Mouse (Mus musculus): ENCODE results near the gene Tgfb1. TPM values are rescaled to one million over a fixed set of nuclear protein-coding genes. Genes with fewer than 3 reads are reported as not detected.

Gene Tgfb1
- polyA plus RNA-seq, 1 experiment from 2014 or later, result 2.1 TPM

GRCm38 (mm10) chr7:25690051-25690450 lies 3.2 kb downstream of the Tgfb1 start:
- 42% methylated on average over 5 of the region's 5 CpGs for WGBS

GRCm38 (mm10) chr7:25694104-25694503 lies 7.3 kb downstream of the Tgfb1 start:
- ATAC-seq (ENCODE audit: low read depth), result no peak
- Histone ChIP-seq H3K27me3 (peaks cover 31% of the 10 kb centered on the region), H3K9me3 (no peaks in the 10 kb centered on the region)

More at GRCm38 (mm10) chr7:25690051-25690450, 3.2 kb downstream of the Tgfb1 start:
- ATAC-seq (ENCODE audit: low read depth), result no peak
- Histone ChIP-seq H3K4me1 (replicated peaks) (peaks cover 41% of the 10 kb centered on the region), H3K9ac (no peak overlapping the region), H3K4me2 (peak overlapping the region; percentile 59), H3K4me3 (peak overlapping the region; percentile 44; the same call in 1 of the 2 replicates), H3K27ac (replicated peaks) (no peak overlapping the region), H3K9me3 (no peaks in the 10 kb centered on the region), H3K36me3 (no peaks in the 10 kb centered on the region), H3K27me3 (peaks cover 72% of the 10 kb centered on the region)

GRCm38 (mm10) chr7:25699851-25700250 lies 13.0 kb downstream of the Tgfb1 start:
- 51% methylated on average over 13 of the region's 13 CpGs for WGBS
- Histone ChIP-seq H3K9ac (no peak overlapping the region), H3K27me3 (peaks cover 10% of the 10 kb centered on the region), H3K4me3 (no peak overlapping the region), H3K4me2 (no peak overlapping the region), H3K27ac (replicated peaks) (no peak overlapping the region), H3K4me1 (replicated peaks) (peaks cover 12% of the 10 kb centered on the region), H3K9me3 (no peaks in the 10 kb centered on the region), H3K36me3 (no peaks in the 10 kb centered on the region)
- no peak for ATAC-seq (ENCODE audit: low read depth)

More at GRCm38 (mm10) chr7:25694104-25694503, 7.3 kb downstream of the Tgfb1 start:
- Histone ChIP-seq H3K36me3 (no peaks in the 10 kb centered on the region), H3K9ac (no peak overlapping the region), H3K4me3 (no peak overlapping the region), H3K4me1 (replicated peaks) (peaks cover 6% of the 10 kb centered on the region), H3K4me2 (no peak overlapping the region), H3K27ac (replicated peaks) (no peak overlapping the region)
- WGBS, result 47% methylated on average over 8 of the region's 8 CpGs

GRCm38 (mm10) chr7:25700732-25701131 lies 13.9 kb downstream of the Tgfb1 start:
- 74% methylated on average over 12 of the region's 12 CpGs for WGBS
- H3K27ac ChIP-seq (replicated peaks), result no peak overlapping the region
- H3K4me2 ChIP-seq, result no peak overlapping the region
- no peak for ATAC-seq (ENCODE audit: low read depth)
- no peak overlapping the region for H3K9ac ChIP-seq
- H3K4me3 ChIP-seq, result no peak overlapping the region
- H3K36me3 ChIP-seq, result no peaks in the 10 kb centered on the region
- H3K4me1 ChIP-seq (replicated peaks), result peaks cover 18% of the 10 kb centered on the region
- peaks cover 10% of the 10 kb centered on the region for H3K27me3 ChIP-seq
- no peaks in the 10 kb centered on the region for H3K9me3 ChIP-seq

- no peak overlapping the region for H3K4me2 ChIP-seq
- H3K27me3 ChIP-seq, result peaks cover 10% of the 10 kb centered on the region
- no peak overlapping the region for H3K9ac ChIP-seq
- WGBS, result 88% methylated on average over 2 of the region's 2 CpGs
- no peak overlapping the region for H3K27ac ChIP-seq (replicated peaks)
- H3K9me3 ChIP-seq, result no peaks in the 10 kb centered on the region
- H3K36me3 ChIP-seq, result no peaks in the 10 kb centered on the region
- no peak for ATAC-seq (ENCODE audit: low read depth)
- H3K4me3 ChIP-seq, result no peak overlapping the region
- H3K4me1 ChIP-seq (replicated peaks), result peaks cover 18% of the 10 kb centered on the region
These were observed 15.5 kb downstream of the Tgfb1 start for GRCm38 (mm10) chr7:25702350-25702749.

GRCm38 (mm10) chr7:25703793-25704494 lies 17.1 kb downstream of the Tgfb1 start:
- H3K27me3 ChIP-seq, result peaks cover 10% of the 10 kb centered on the region
- peak overlapping the region; percentile 34; the same call in 1 of the 2 replicates for H3K4me3 ChIP-seq
- no peaks in the 10 kb centered on the region for H3K9me3 ChIP-seq
- H3K27ac ChIP-seq (replicated peaks), result no peak overlapping the region
- H3K9ac ChIP-seq, result peak overlapping the region; percentile 36; the same call in 1 of the 2 replicates
- no peaks in the 10 kb centered on the region for H3K36me3 ChIP-seq
- peaks cover 18% of the 10 kb centered on the region for H3K4me1 ChIP-seq (replicated peaks)
- peak overlapping the region; percentile 59 for H3K4me2 ChIP-seq
- WGBS, result 22% methylated on average over 10 of the region's 10 CpGs
- ATAC-seq (ENCODE audit: low read depth), result peak; percentile 21; the same call in 1 of the 2 replicates

- ATAC-seq (ENCODE audit: low read depth), result peak; percentile 49
- H3K4me2 ChIP-seq, result peak overlapping the region; percentile 59
- H3K4me1 ChIP-seq (replicated peaks), result peaks cover 22% of the 10 kb centered on the region
- no peaks in the 10 kb centered on the region for H3K9me3 ChIP-seq
- 1% methylated on average over 37 of the region's 37 CpGs for WGBS
- peaks cover 10% of the 10 kb centered on the region for H3K27me3 ChIP-seq
- no peak overlapping the region for H3K27ac ChIP-seq (replicated peaks)
- peak overlapping the region; percentile 63 for H3K9ac ChIP-seq
- peak overlapping the region; percentile 34 for H3K4me3 ChIP-seq
- H3K36me3 ChIP-seq, result no peaks in the 10 kb centered on the region
These were observed 18.0 kb downstream of the Tgfb1 start for GRCm38 (mm10) chr7:25704716-25705364.

GRCm38 (mm10) chr7:25705801-25706251 lies 19.0 kb downstream of the Tgfb1 start:
- no peak for ATAC-seq (ENCODE audit: low read depth)
- H3K9ac ChIP-seq, result no peak overlapping the region
- no peak overlapping the region for H3K27ac ChIP-seq (replicated peaks)
- H3K4me3 ChIP-seq, result no peak overlapping the region
- H3K4me1 ChIP-seq (replicated peaks), result peaks cover 31% of the 10 kb centered on the region
- H3K27me3 ChIP-seq, result peaks cover 10% of the 10 kb centered on the region
- H3K4me2 ChIP-seq, result no peak overlapping the region; the same call in 1 of the 2 replicates
- H3K36me3 ChIP-seq, result no peaks in the 10 kb centered on the region
- H3K9me3 ChIP-seq, result no peaks in the 10 kb centered on the region
- WGBS, result 69% methylated on average over 6 of the region's 6 CpGs

GRCm38 (mm10) chr7:25706578-25707170 lies 19.9 kb downstream of the Tgfb1 start:
- Histone ChIP-seq H3K27ac (replicated peaks) (0 out of 2 replicates have a peak overlapping the region, but pooled peaks have one; percentile 13), H3K4me3 (no peak overlapping the region), H3K4me1 (replicated peaks) (peaks cover 40% of the 10 kb centered on the region), H3K9ac (no peak overlapping the region), H3K4me2 (no peak overlapping the region), H3K9me3 (no peaks in the 10 kb centered on the region), H3K36me3 (no peaks in the 10 kb centered on the region), H3K27me3 (peaks cover 10% of the 10 kb centered on the region)
- no peak for ATAC-seq (ENCODE audit: low read depth)
- 54% methylated on average over 7 of the region's 7 CpGs for whole genome bisulfite sequencing

GRCm38 (mm10) chr7:25707581-25708292 lies 20.9 kb downstream of the Tgfb1 start:
- no peak overlapping the region for H3K9ac ChIP-seq
- peaks cover 10% of the 10 kb centered on the region for H3K27me3 ChIP-seq
- WGBS, result 59% methylated on average over 15 of the region's 15 CpGs
- peaks cover 49% of the 10 kb centered on the region for H3K4me1 ChIP-seq (replicated peaks)
- no peak overlapping the region for H3K4me2 ChIP-seq
- ATAC-seq (ENCODE audit: low read depth), result no peak
- peaks cover 8% of the 10 kb centered on the region for H3K36me3 ChIP-seq
- H3K9me3 ChIP-seq, result no peaks in the 10 kb centered on the region
- H3K27ac ChIP-seq (replicated peaks), result peak overlapping the region; percentile 23; the same call in 1 of the 2 replicates
- H3K4me3 ChIP-seq, result no peak overlapping the region

- H3K27me3 ChIP-seq, result no peaks in the 10 kb centered on the region; the same call in 1 of the 2 replicates
- H3K4me2 ChIP-seq, result no peak overlapping the region
- peak; percentile 9; the same call in 1 of the 2 replicates for ATAC-seq (ENCODE audit: low read depth)
- WGBS, result 20% methylated on average over 12 of the region's 12 CpGs
- peak overlapping the region; percentile 48 for H3K9ac ChIP-seq
- H3K27ac ChIP-seq (replicated peaks), result no peak overlapping the region
- no peaks in the 10 kb centered on the region for H3K9me3 ChIP-seq
- no peak overlapping the region for H3K4me3 ChIP-seq
- H3K36me3 ChIP-seq, result peaks cover 30% of the 10 kb centered on the region
- H3K4me1 ChIP-seq (replicated peaks), result peaks cover 36% of the 10 kb centered on the region
These were observed 23.2 kb downstream of the Tgfb1 start for GRCm38 (mm10) chr7:25709961-25710360.

All from neural tube, embryonic 13.5 days (tissue).